Mouse (Mus musculus): ENCODE data around the gene Stum. TPM values are rescaled to one million over a fixed set of nuclear protein-coding genes. Genes with fewer than 3 reads are reported as not detected.

Stum gene
- polyA plus RNA-seq, 1 experiment from 2014 or later: 0.22 TPM

DNA sequence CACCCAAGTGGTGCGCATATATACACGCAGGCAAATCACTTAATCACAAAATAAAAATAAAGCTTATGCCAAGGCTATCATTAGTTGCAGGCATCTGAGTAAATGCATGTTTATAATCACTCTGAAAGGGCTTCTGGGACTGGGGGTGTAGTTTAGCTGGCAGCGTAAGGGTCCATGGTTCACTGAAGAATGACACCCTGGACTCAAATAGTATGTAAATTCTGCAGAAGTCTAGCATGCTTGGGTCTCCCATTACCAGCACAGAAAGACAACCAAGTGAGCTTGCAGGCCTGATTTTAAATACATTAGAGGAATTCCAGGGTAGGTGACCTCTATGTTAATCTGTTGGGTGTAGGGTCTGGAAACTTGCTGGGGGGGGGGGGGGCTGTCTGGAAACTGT is 16.5 kb upstream of the Stum start:
- DNase-seq (ENCODE audit: low spot score): no peak

DNA sequence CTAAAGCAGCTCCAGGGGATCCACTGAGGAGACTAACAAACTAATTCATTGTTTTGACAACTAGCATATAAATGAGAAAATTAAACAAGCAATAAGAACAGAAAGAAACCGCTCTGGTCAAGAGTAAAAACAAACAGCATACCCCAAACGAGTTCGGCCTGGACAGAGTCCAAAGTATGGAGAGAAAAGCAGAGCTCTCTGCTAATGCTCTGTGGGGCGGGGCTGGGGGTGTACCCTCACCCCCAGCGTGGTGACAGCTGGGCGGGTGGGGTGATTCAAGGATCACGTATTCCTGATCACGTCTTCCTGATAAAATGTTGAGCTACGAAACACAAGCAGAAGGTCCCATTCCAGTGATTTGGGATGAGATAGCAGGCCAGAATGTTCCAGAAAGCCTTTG is 9.5 kb upstream of the Stum start:
- DNase-seq (ENCODE audit: low spot score): no peak

- no peak for DNase-seq (ENCODE audit: low spot score)
Measured at GRCm38 (mm10) chr1:180485346-180485745, 2.0 kb upstream of the Stum start.

- DNase-seq (ENCODE audit: low spot score): no peak
Measured at GRCm38 (mm10) chr1:180482840-180483398, 385 bp downstream of the Stum start.

GRCm38 (mm10) chr1:180481956-180482355 is 1.3 kb downstream of the Stum start:
- no peak for DNase-seq (ENCODE audit: low spot score)

DNA sequence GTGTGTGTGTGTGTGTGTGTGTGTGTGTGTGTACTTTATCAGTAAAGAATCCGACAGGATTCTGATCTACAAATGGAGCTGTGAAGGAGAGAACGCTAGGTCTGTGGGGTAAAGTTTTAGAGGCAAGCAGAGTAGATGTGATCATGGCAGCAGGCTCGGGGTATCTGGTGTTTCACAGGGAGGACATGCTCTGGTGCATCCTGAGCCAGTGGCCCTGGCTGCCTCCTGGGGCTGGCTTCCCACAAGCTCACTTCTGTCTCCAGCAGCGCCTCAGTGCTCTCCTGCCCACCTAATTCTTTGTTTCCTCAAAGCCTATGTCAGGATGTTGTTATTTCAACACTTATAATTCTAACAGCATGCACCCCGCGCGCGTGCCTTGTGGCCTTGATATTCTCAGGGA is 2.0 kb downstream of the Stum start:
- DNase-seq (ENCODE audit: low spot score): no peak

GRCm38 (mm10) chr1:180480325-180480724 is 3.0 kb downstream of the Stum start:
- DNase-seq (ENCODE audit: low spot score): no peak

GRCm38 (mm10) chr1:180473566-180473965 is 9.7 kb downstream of the Stum start:
- no peak for DNase-seq (ENCODE audit: low spot score)

DNA sequence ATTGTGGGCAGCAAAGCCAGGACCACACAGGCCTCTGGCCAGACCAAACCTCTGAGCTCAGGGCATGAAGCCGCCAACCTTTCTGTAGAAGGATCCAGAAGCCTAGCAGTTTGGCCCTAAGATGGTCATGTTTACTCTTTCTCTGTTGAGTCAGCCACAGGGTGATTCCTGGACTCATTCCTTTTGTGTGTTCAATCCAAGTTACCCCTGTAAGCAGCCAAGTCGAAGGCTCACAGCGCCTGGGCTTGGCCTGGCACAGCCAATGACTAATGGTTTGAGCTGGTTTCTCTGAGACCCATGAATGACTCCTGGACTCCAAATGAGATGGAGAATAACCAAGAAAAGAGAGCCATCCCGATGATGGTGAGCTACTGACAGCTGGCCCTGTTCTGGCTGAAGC is 15.3 kb downstream of the Stum start:
- no peak for DNase-seq (ENCODE audit: low spot score)

GRCm38 (mm10) chr1:180465620-180466019 is 17.7 kb downstream of the Stum start:
- no peak for DNase-seq (ENCODE audit: low spot score)

GRCm38 (mm10) chr1:180464357-180464756 is 18.9 kb downstream of the Stum start:
- no peak for DNase-seq (ENCODE audit: low spot score)

DNA sequence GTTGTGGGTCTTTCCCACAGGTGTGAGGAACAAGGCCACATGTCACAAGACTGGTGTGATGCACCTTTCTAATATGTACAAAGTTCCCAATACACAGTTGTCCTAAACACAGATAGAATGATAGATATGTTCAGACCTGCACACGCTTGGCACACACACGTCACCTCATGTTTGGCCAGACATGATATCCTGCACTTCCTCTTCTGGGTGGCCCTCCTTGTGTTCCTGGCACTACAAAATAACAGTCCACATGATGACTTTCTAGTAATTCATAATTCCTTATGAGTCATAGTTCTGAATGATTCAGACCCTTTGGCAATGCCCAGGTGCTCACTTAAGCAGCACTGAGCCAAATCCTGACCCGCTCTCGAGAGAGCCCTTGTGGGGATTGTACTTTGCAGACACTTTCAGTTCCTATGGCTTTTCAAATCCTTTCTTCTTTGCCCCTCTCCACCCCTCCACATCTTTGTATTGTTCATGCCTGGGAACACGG is 20.3 kb downstream of the Stum start:
- DNase-seq (ENCODE audit: low spot score): no peak

GRCm38 (mm10) chr1:180462396-180462795 is 20.9 kb downstream of the Stum start:
- no peak for DNase-seq (ENCODE audit: low spot score)

GRCm38 (mm10) chr1:180460721-180461120 is 22.6 kb downstream of the Stum start:
- no peak for DNase-seq (ENCODE audit: low spot score)

GRCm38 (mm10) chr1:180458680-180459079 is 24.6 kb downstream of the Stum start:
- no peak for DNase-seq (ENCODE audit: low spot score)

GRCm38 (mm10) chr1:180458274-180458673 is 25.0 kb downstream of the Stum start:
- DNase-seq (ENCODE audit: low spot score): no peak

GRCm38 (mm10) chr1:180449641-180450040 is 33.7 kb downstream of the Stum start:
- peak; percentile 54 for DNase-seq (ENCODE audit: low spot score)

- no peak for DNase-seq (ENCODE audit: low spot score)
Measured at GRCm38 (mm10) chr1:180444411-180444810, 38.9 kb downstream of the Stum start.

DNA sequence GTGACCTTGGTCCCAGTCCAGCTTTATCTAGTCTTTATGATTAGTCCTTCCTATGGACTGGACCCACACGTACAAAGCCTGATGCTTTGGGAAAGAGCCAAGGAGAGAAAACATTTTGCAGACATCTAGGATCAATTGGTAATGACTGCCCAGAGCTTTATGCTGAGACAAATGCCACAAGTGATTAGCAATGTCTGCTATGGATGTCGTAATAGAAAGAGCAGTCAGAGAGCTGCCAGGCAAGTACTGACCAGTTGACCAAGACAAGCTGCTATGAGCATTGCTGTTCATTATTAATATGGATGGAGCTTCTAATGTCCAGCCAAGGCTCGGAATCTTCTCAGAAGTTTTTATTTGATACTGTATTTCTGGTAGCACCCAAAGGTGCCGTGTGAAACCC is 43.8 kb downstream of the Stum start:
- DNase-seq (ENCODE audit: low spot score): no peak

- peak; percentile 53 for DNase-seq (ENCODE audit: low spot score)
Measured at GRCm38 (mm10) chr1:180434925-180435324, 48.4 kb downstream of the Stum start.

DNA sequence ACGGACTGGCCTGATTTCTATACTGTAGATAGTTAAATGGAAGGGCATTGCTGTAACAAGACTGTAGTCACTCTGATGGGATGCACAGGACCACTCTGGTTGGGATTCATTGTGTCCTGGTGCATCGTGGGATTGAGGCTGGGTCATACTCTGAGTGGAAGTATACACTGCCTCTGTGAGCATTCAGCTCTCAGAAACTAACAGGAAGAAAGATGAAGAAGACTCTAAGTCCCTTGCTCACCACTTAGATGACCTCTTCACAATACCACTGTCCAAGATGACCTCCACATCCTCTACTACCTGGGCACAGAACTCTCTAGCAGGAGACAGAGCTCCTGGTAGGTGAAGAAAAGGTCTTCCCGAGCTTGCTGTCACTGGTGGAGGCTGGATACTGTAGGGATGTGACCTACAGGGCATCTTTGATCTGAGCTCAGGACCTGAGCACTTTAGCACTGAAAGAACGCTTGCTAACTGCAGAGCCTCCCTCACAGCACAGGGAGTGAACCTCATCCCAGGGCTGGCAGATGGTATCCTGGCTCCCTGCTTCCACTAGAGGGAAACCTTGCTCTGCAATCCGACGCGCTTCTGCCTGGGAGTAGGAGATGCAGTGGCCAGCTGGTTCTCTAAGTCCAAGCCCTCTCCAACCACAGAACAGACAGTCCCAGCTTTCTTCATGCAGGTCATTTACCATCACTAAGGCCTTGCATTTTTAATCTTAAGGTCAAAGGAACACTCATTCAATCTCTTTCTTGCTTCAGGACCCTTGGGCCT is 49.3 kb downstream of the Stum start:
- peak; percentile 52 for DNase-seq (ENCODE audit: low spot score)

DNA sequence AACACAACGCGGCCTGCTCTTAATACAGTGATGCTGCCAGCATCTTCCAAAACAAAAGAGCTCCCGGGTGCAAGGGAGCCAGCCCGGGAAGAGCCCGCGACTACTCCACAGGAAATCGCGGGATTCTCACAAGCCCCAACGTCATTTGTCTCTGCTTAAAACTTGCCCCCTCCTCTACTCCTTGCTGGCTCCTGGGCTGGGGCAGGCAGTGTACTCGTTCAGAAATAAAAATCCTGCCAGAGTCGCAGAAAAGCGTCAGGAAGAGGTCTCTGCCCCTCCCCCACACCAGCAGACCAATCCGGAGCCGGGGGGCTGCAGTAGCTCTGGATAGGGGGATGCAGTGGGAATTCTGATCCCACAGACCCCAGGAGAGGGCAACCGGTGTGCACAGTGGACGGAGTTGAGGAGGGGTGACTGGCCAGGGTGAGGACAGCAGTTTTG is 50.2 kb downstream of the Stum start:
- no peak for DNase-seq (ENCODE audit: low spot score)

- DNase-seq (ENCODE audit: low spot score): peak; percentile 76
Measured at GRCm38 (mm10) chr1:180431833-180432232, 51.5 kb downstream of the Stum start.

Data from thymus, postnatal 0 days (tissue).